Mouse (Mus musculus) E14TG2a.4 (cell line): Measurements from ENCODE around the gene Ier3.

Experiments
- H3K27me3 ChIP-seq: 2 replicates; pipeline ENCODE4 v1.6.1; 2014; ENCODE audit warnings: low read length, control low read depth; ENCODE audit not compliant: insufficient read depth
- H3K36me3 ChIP-seq: 2 replicates; pipeline ENCODE4 v1.6.1; 2014; ENCODE audit warnings: low read length, control low read depth; ENCODE audit not compliant: insufficient read depth
- H3K4me1 ChIP-seq: replicated peaks from 2 replicates; pipeline ENCODE4 v1.6.1; 2014; ENCODE audit warnings: low read depth, low read length, control low read depth
- H3K4me3 ChIP-seq: replicated peaks from 2 replicates; pipeline ENCODE4 v1.5.1; 2014; ENCODE audit warnings: mild to moderate bottlenecking, low read length
- H3K9me3 ChIP-seq: 2 replicates; pipeline ENCODE4 v1.6.1; 2014; ENCODE audit warnings: low read length, control low read depth
- CTCF ChIP-seq: conservative IDR thresholded peaks from 2 replicates; pipeline ENCODE4 v1.5.1; 2014; ENCODE audit warnings: low read length
- NANOG ChIP-seq: IDR thresholded peaks from 2 replicates; pipeline ENCODE4 v1.6.1; 2014; ENCODE audit warnings: borderline replicate concordance, low read length, mixed read lengths
- POU5F1 ChIP-seq: IDR thresholded peaks from 2 replicates; pipeline ENCODE4 v1.6.1; 2014; ENCODE audit warnings: low read length, borderline replicate concordance

The Ier3 gene

DNA sequence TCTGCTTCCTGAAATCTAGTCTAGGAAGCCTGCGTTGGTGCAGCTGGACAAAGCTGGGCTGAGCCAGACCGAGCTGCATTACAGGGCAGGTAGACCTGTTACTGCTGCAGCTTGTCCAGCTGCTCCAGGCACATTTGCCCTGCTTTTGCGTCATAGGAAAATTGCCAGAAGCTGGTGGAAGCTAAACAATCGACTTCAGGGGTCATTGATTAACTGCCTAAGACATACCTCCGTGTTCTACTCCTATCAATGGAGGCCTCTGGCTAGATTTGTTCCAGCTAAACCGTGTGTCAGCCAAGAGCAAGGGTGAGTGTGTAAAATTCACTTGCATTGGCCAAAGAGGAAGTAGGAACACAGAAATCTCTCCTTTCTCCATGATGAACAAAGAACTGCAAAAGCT is 6.8 kb upstream of the Ier3 start:
- H3K4me1 ChIP-seq = peaks cover 67% of the 10 kb centered on the region
- no peaks in the 10 kb centered on the region for H3K9me3 ChIP-seq
- no peak overlapping the region for H3K4me3 ChIP-seq
- TF ChIP-seq CTCF (no peak), NANOG (no peak), POU5F1 (no peak)
- H3K36me3 ChIP-seq = no peaks in the 10 kb centered on the region
- peaks cover 9% of the 10 kb centered on the region for H3K27me3 ChIP-seq

- Histone ChIP-seq H3K36me3 (no peaks in the 10 kb centered on the region), H3K27me3 (peaks cover 13% of the 10 kb centered on the region), H3K4me3 (no peak overlapping the region), H3K9me3 (no peaks in the 10 kb centered on the region), H3K4me1 (peaks cover 63% of the 10 kb centered on the region)
- TF ChIP-seq NANOG = no peak
- TF ChIP-seq POU5F1 = no peak
- no peak for TF ChIP-seq CTCF
Measured at GRCm38 (mm10) chr17:35815836-35816235, 5.6 kb upstream of the Ier3 start.

- TF ChIP-seq NANOG = no peak
- no peak for TF ChIP-seq CTCF
- no peak for TF ChIP-seq POU5F1
- no peaks in the 10 kb centered on the region for H3K9me3 ChIP-seq
- peaks cover 14% of the 10 kb centered on the region for H3K27me3 ChIP-seq
- no peaks in the 10 kb centered on the region for H3K36me3 ChIP-seq
- H3K4me1 ChIP-seq = peaks cover 61% of the 10 kb centered on the region
- H3K4me3 ChIP-seq = no peak overlapping the region
Measured at GRCm38 (mm10) chr17:35816686-35817085, 4.8 kb upstream of the Ier3 start.

DNA sequence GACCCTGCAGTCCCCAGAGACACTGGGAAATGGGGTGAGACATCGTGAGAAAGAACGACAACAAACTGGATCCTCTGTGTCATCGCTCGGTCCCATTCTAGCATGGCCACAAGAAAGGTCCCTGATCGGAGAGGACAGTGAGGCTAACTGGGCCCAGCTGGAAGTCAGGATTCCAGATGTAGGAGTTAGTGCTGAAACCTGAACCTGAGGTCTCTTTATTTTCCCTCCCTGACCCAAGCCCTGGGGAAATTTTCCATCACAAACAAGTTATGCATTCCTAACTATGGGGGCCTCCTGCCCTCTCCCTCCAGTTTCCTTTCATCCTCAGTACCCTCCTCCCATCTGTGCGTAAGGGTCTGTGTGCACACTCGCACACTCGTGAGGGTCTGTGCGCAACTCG is 4.3 kb upstream of the Ier3 start:
- TF ChIP-seq CTCF = no peak
- Histone ChIP-seq H3K4me3 (no peak overlapping the region; the same call in 1 of the 2 replicates), H3K9me3 (no peaks in the 10 kb centered on the region), H3K4me1 (peaks cover 62% of the 10 kb centered on the region), H3K27me3 (peaks cover 20% of the 10 kb centered on the region), H3K36me3 (no peaks in the 10 kb centered on the region)

- no peaks in the 10 kb centered on the region for H3K9me3 ChIP-seq
- peaks cover 15% of the 10 kb centered on the region for H3K27me3 ChIP-seq
- peaks cover 8% of the 10 kb centered on the region for H3K36me3 ChIP-seq
- TF ChIP-seq POU5F1 = no peak
- no peak for TF ChIP-seq CTCF
- TF ChIP-seq NANOG = no peak
- H3K4me3 ChIP-seq = no peak overlapping the region
- peaks cover 56% of the 10 kb centered on the region for H3K4me1 ChIP-seq
Measured at GRCm38 (mm10) chr17:35820111-35820510, 1.4 kb upstream of the Ier3 start.

GRCm38 (mm10) chr17:35822564-35822963 is 1.1 kb downstream of the Ier3 start:
- H3K36me3 ChIP-seq = peaks cover 32% of the 10 kb centered on the region
- peaks cover 15% of the 10 kb centered on the region for H3K27me3 ChIP-seq
- H3K4me1 ChIP-seq = peaks cover 41% of the 10 kb centered on the region
- no peaks in the 10 kb centered on the region for H3K9me3 ChIP-seq
- peak overlapping the region; percentile 88 for H3K4me3 ChIP-seq
- TF ChIP-seq POU5F1 = no peak
- TF ChIP-seq CTCF = no peak
- no peak for TF ChIP-seq NANOG

GRCm38 (mm10) chr17:35822964-35823937 is 1.8 kb downstream of the Ier3 start, which contains the start of gene Flot1:
Gene Flot1 (plus strand): TSS chr17:35823230.
- TF ChIP-seq POU5F1 = no peak
- no peak for TF ChIP-seq CTCF
- no peak for TF ChIP-seq NANOG
- H3K4me1 ChIP-seq = peaks cover 37% of the 10 kb centered on the region
- H3K27me3 ChIP-seq = peaks cover 15% of the 10 kb centered on the region
- peak within 1 kb of the TSS; percentile 88 for H3K4me3 ChIP-seq
- peaks cover 35% of the 10 kb centered on the region for H3K36me3 ChIP-seq
- no peaks in the 10 kb centered on the region for H3K9me3 ChIP-seq

DNA sequence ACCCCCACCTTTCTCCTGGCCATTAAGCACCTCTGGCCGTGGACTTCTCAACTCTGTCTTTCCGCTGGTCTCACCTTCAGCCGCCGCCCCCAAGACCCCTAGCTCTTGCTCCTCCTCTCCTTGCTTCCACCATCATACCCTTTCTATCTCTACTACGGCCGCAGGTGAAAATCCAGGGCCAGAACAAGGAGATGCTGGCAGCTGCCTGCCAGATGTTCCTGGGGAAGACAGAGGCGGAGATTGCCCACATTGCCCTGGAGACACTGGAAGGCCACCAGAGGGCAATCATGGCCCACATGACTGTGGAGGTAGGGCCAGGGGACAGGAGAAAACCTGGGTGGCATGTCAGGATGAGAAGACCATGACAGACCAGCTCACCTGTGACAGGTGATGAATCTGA is 2.9 kb downstream of the Ier3 start:
- TF ChIP-seq CTCF = no peak
- no peak for TF ChIP-seq NANOG
- no peak for TF ChIP-seq POU5F1

More for the DNA sequence above, 2.9 kb downstream of the Ier3 start:
- Histone ChIP-seq H3K27me3 (peaks cover 14% of the 10 kb centered on the region), H3K4me3 (peak overlapping the region; percentile 84), H3K9me3 (no peaks in the 10 kb centered on the region), H3K4me1 (peaks cover 44% of the 10 kb centered on the region), H3K36me3 (peaks cover 36% of the 10 kb centered on the region)
